22 mouse cellular contexts compared by ENCODE assay signal in genomic region chr11:8697670-8698069, GRCm38 (mm10). TPM values are rescaled to one million over a fixed set of nuclear protein-coding genes. Genes with fewer than 3 reads are reported as not detected.
DNase-seq lines count a peak whose midpoint lies in the region; ATAC-seq and TF ChIP-seq lines count a peak whose summit lies in the region.
"Had no signal": no experiment of that assay in that cellular context is flagged by ENCODE, and none has a peak within 500 bp of the region (broad histone marks: within the 10 kb centered on the region; RNA-seq: fewer than 3 reads in every experiment).

No protein-coding gene starts in this region.

- H3K4me2 ChIP-seq in kidney, postnatal 0 days (ENCODE audit: low read length): no peak overlapping the region
- no peak overlapping the region for H3K4me2 ChIP-seq in kidney, embryonic 16.5 days (replicated peaks; ENCODE audit: low read depth, low read length)
- H3K4me2 ChIP-seq in myocyte (ENCODE audit: low read depth): peak overlapping the region; percentile 21
- H3K4me2 ChIP-seq: heart, embryonic 11.5 days; hindbrain, embryonic 12.5 days; hindbrain, embryonic 15.5 days had no signal

- no peak overlapping the region for H3K27ac ChIP-seq in kidney, postnatal 0 days
- H3K27ac ChIP-seq in kidney, embryonic 16.5 days (ENCODE audit: low read length): no peak overlapping the region
- H3K27ac ChIP-seq: forebrain, embryonic 10.5 days; gastrocnemius, adult 2 months; hindbrain, embryonic 12.5 days; hindbrain, embryonic 15.5 days had no signal

- WGBS in kidney, postnatal 0 days: 75% methylated on average over 3 of the region's 3 CpGs
- WGBS in kidney, embryonic 16.5 days: 79% methylated on average over 3 of the region's 3 CpGs

- no peak overlapping the region for H3ac ChIP-seq in myocyte (ENCODE audit: control insufficient read depth, insufficient read length)

- no peaks in the 10 kb centered on the region for H3K79me2 ChIP-seq in myocyte (ENCODE audit: control insufficient read depth, insufficient read depth)

- H3K4me3 ChIP-seq in kidney, postnatal 0 days (replicated peaks; ENCODE audit: low read depth, low read length): no peak overlapping the region
- H3K4me3 ChIP-seq in kidney, embryonic 16.5 days (ENCODE audit: low read length): no peak overlapping the region
- no peak overlapping the region for H3K4me3 ChIP-seq in myocyte
- H3K4me3 ChIP-seq: forebrain, embryonic 10.5 days; gastrocnemius, adult 2 months; hindbrain, embryonic 12.5 days; hindbrain, embryonic 15.5 days had no signal

- peak; percentile 79 for DNase-seq in kidney, postnatal 0 days (ENCODE audit: low spot score)
- peak; percentile 28 to 32 for DNase-seq in kidney, postnatal 4 days
- no peak for DNase-seq in kidney, adult 9 months
- DNase-seq in spleen, adult 12 weeks (ENCODE audit: low spot score): no peak
- DNase-seq: adrenal gland, postnatal 10 days; adrenal gland, postnatal 36 days; cerebellum, adult 18-20 months; cerebellum, adult 9-10 months; cerebellum, postnatal 14 days; forebrain, postnatal 0 days; gastrocnemius, adult 2 months; gastrocnemius, postnatal 14 days; heart, adult 11 months had no signal

- H3K4me1 ChIP-seq in kidney, postnatal 0 days (replicated peaks; ENCODE audit: insufficient read depth, low read length): peaks cover 19% of the 10 kb centered on the region
- H3K4me1 ChIP-seq in kidney, embryonic 16.5 days (ENCODE audit: insufficient read depth, low read length): peaks cover 24% of the 10 kb centered on the region

- H3K36me3 ChIP-seq in kidney, postnatal 0 days (ENCODE audit: insufficient read depth, low read length): no peaks in the 10 kb centered on the region
- H3K36me3 ChIP-seq in kidney, embryonic 16.5 days (ENCODE audit: insufficient read depth, low read length): no peaks in the 10 kb centered on the region
- no peaks in the 10 kb centered on the region for H3K36me3 ChIP-seq in myocyte (ENCODE audit: control insufficient read depth, insufficient read depth)
- H3K36me3 ChIP-seq: forebrain, embryonic 10.5 days; G1E; hindbrain, embryonic 12.5 days; hindbrain, embryonic 15.5 days had no signal

- no peak for ATAC-seq in kidney, postnatal 0 days (replicated peaks; ENCODE audit: low FRiP score, low read depth)
- ATAC-seq in kidney, embryonic 16.5 days (ENCODE audit: low FRiP score, low TSS enrichment): no peak
- ATAC-seq: forebrain, embryonic 14.5 days; forebrain, postnatal 0 days; Patski had no signal

- no peaks in the 10 kb centered on the region for H3K9me3 ChIP-seq in kidney, postnatal 0 days (replicated peaks; ENCODE audit: low read length)
- H3K9me3 ChIP-seq in kidney, embryonic 16.5 days (ENCODE audit: low read length): no peaks in the 10 kb centered on the region
- H3K9me3 ChIP-seq: forebrain, embryonic 10.5 days; G1E; hindbrain, embryonic 12.5 days; hindbrain, embryonic 15.5 days had no signal

- TF ChIP-seq CTCF in kidney, postnatal 0 days (IDR thresholded peaks at IDR 0.05; ENCODE audit: low read depth): no peak

- TF ChIP-seq POLR2A in myocyte (IDR thresholded peaks at IDR 0.05; ENCODE audit: insufficient read length, low read depth): no peak

- no peaks in the 10 kb centered on the region for H3K27me3 ChIP-seq in kidney, postnatal 0 days (ENCODE audit: insufficient read depth, low read length)
- H3K27me3 ChIP-seq in kidney, embryonic 16.5 days (ENCODE audit: insufficient read depth, low read length): no peaks in the 10 kb centered on the region
- no peaks in the 10 kb centered on the region for H3K27me3 ChIP-seq in myocyte (ENCODE audit: control insufficient read depth, insufficient read depth, insufficient read length)
- H3K27me3 ChIP-seq: hindbrain, embryonic 12.5 days; hindbrain, embryonic 15.5 days; Patski had no signal

- no peak overlapping the region for H3K9ac ChIP-seq in kidney, postnatal 0 days (ENCODE audit: low read depth, low read length)
- H3K9ac ChIP-seq in kidney, embryonic 16.5 days (replicated peaks; ENCODE audit: low read length): no peak overlapping the region
- H3K9ac ChIP-seq: forebrain, postnatal 0 days; hindbrain, embryonic 12.5 days; hindbrain, embryonic 15.5 days had no signal

TF ChIP-seq in myocyte, 11 proteins besides CTCF, POLR2A, EP300 and RAD21:
- TF ChIP-seq CEBPB (IDR thresholded peaks at IDR 0.05; ENCODE audit: insufficient read depth, poor library complexity, severe bottlenecking) (peak; percentile 87), MYOG (IDR thresholded peaks at IDR 0.05; ENCODE audit: control insufficient read depth in 1 of 3, insufficient read depth in 1 of 3, insufficient read length in 2 of 3, low read depth in 2 of 3) (no peak), MYOD1 (IDR thresholded peaks at IDR 0.05; ENCODE audit: control insufficient read depth in 1 of 3, insufficient read length in 2 of 3, low read depth in 2 of 3) (no peak), USF1 (IDR thresholded peaks at IDR 0.05; ENCODE audit: low read depth) (no peak), TCF3 (IDR thresholded peaks at IDR 0.05; ENCODE audit: insufficient read length, low read depth) (no peak), E2F4 (IDR thresholded peaks at IDR 0.05; ENCODE audit: insufficient read depth) (no peak), TCF12 (IDR thresholded peaks at IDR 0.05; ENCODE audit: insufficient read depth, poor library complexity, severe bottlenecking) (no peak), POLR2AphosphoS2 (IDR thresholded peaks at IDR 0.05; ENCODE audit: insufficient read length, low read depth) (no peak)

RNA-seq across cellular contexts. Expression of gene Tns3, which starts 33.3 kb away (rescaled TPM):
- polyA plus RNA-seq in kidney, postnatal 0 days (2015; fragmentation: Nextera tagmentation; extraction: Ambion mirVana): 17.6 and 18.2 TPM in 2 replicates
- polyA plus RNA-seq in kidney, embryonic 16.5 days (2015; fragmentation: Nextera tagmentation; extraction: Ambion mirVana): 31.5 and 32.7 TPM in 2 replicates
- polyA plus RNA-seq in myocyte (2012; fragmentation: generic; extraction: Trizol): 23.4 TPM
- polyA plus RNA-seq: G1E had no signal

Comparison
In these comparisons a context has a peak if more than half of its experiments do, and no peak if none do; other contexts are left out.
1. DNase-seq: peak in kidney, postnatal 0 days (single experiment) and kidney, postnatal 4 days (2 of 2); none in kidney, adult 9 months (single experiment) and spleen, adult 12 weeks (single experiment).